Mouse (Mus musculus): Measurements from ENCODE around the gene Ggt5.

- TF ChIP-seq EP300 (IDR thresholded peaks at IDR 0.05; ENCODE audit: low read depth), result no peak
- no peak for TF ChIP-seq CTCF (IDR thresholded peaks at IDR 0.05; ENCODE audit: low read depth)
Measured at GRCm38 (mm10) chr10:75657165-75657564, 68.0 kb downstream of the Ggt5 start.
